Mouse (Mus musculus) spleen, postnatal 10 days (tissue): ENCODE measurements at regions not wholly inside any gene's neighbourhood (a gene's known extent, or its start where the extent isn't known, plus 50 kb on each side); places are given as distances from the start of the nearest gene placed in this dataset.

Source experiments
- DNase-seq, 2 experiments: peaks; one replicate each; pipeline ENCODE4 v3.0.0; 2021 to 2022; ENCODE audit warnings: low spot score in 2 of 2

DNA sequence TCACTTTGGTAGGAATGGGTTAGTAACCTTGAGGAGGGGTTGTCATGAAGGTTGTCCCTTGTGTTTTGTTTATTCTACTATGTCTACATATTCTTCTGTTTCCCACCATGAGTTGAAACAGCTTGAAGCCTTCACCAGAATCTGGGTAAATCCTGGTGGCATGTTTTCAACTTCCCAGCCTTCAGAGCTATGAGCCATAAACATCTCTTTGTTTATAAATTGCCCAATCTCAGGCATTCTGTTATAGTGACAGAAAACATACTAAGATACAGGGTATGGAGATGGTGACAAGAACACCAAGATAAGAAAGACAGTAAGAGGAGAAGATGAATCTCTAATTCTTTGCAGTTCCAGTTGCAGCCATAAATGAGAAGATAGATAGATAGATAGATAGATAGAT is 396.5 kb downstream of the Tns1 start:
- no peak for DNase-seq

DNA sequence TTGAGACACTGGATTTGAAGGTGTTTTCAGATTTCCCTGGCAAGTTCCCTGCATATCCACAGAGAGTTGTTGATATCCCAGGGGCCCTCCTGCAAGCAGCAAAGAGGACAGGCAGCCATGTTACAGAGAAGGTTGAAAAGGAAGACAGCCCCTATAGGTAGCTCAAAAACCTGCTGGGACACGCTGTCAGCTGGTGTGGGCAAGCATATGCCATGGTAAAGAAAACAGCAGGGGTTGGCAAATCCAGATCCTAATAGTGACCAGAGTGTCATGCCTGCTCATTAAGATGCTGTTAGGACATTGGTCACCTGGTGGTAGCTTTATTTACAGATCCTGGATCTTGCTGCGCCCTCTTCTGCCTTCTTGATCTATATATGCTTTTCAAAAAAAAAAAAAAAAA is 397.6 kb downstream of the Tns1 start:
- no peak for DNase-seq

DNA sequence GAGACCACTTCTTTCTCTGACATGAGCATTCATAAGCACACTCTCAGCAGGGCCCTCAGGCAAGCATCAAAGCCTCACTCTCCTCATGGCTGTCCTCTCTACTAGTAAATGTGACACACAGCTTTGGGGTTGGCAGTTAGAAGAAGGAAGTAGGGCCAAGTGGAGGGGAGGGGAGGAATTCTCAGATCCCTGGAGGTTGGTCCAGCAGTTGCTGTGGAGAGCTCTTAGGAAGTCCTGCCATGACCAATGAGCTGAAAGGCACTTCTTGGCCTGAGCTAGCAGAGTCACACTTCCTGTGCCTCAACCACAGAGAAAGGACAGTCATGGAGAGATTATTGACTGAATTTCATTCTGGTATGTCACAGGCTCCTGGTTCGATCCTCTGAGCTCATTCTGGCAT is 398.8 kb downstream of the Tns1 start:
- DNase-seq: no peak

DNA sequence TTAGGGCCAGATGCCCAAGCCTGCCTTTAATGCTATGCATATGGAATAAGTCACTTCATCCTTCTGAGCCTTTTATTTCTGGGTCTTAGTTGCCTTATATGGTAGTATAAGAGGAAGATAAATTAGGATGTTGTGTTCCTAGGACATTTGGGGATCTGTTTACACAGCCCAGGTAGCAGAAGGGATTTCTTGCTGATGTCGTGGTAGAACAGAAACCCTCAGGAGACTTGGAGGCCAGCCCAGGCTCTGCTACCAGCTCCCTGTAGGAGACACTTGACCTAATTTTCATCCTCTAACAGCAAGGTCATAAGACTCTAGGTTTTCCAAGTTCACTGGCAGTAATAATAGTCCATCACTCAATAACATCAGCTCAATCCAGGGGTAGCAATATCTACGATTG is 399.7 kb downstream of the Tns1 start:
- DNase-seq: no peak

DNA sequence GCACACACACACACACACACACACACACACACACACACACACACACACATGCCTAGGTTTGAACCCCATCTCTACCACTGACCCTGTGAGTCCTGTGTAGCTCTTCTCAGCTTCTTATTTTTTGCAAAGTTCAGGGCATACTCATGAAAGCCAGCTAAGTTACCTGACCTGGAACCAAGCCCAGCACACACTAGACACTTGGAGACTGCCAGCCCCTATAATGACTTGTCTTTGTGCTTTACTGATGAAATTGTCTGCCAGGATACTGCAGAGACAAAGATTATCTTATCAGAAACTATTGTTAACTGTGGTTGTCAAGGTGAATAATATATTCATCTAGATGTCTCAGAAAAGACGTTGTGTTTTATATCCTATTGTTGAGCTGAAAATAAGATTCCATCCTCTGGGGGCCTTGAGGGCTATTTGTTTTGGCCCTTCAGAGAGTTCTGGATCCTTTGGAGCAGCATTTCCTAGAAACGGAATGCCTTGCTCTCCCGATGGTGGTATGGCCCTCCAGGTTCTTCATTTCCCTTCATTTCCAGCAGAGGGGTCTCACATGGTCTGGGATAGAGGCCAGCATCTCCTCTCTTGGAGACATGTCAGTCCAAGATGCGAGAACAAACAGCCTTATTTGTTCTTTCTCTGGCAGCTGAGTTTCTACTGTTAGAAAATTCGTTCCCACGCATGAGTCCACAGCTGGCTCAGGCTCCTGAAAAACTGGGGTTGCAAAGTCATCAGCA is 402.6 kb downstream of the Tns1 start:
- no peak for DNase-seq

DNA sequence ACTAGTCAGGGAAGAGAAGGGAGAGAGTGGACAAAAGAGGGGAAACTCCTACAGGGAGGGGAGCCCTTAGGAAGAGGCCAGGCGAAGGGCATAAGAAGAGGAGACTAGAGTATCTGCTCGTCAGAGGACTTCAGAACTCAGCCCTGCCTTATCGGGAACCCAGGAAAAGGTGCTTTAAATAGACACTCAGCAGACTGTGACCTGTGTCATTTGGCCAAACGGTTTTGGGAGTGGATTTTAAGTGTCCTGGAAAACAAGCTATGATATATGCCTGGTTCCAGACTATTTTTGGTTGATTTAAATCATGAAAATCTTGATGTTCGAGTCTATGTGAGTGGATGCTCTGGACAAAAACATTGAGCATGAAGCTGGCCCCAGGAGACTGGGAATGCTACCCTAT is 405.8 kb downstream of the Tns1 start:
- DNase-seq: no peak

DNA sequence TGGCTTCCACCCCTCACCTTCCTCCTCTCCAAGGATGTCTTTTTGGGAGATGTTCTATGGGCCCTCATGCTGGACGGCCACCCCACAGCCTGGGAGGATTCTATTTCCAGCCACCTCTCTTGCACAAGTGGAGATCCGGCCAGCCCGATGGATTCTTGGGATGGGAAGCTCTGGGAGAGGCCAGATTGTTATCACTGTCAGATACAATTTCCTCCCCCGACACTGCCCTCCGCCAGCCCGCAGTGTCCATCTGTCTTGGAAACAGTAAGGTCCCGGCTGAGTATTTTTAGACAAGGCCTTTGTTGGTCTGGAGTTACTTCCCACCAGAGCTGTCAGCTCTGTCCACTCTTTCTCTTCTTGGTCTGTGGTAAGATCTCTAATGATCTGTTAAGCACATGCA is 406.8 kb downstream of the Tns1 start:
- no peak for DNase-seq

DNA sequence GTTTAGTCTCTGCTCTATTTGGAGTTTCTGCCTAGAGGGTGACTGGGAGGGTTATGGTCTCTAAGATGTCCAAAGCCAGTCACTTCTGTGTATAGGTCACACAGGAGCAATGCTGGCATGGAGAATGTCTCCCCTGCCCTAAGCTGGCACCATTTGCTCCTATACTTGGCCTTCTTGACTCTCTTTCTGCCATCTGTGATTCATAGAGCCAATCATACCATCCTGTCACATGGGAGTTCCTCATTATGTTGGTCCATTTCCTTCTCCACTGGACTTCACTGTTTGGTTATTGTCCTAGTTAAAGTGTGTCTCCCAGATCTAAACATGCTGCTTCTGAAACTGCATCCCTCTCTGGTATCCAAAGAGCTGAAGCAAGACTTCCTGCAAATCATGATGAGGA is 407.3 kb downstream of the Tns1 start:
- no peak for DNase-seq

DNA sequence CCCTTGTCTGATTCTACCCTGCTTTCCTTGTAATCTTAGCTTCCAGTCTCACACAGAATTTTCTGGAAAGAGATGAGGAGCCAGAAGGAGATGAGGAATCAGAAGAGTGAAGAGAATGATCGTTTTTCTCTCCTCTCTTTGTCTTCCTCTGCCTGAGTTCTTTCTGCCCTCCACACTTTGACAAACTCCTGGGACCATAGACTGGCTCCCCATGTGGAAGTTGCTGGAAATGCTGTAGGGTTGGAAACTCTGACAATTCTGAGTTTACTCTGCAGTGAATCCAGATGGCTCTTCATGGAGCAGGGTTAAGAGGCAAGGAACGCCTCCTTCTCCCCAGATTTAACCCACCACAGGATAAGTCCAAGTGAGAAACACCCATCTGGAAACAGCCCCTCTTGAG is 408.7 kb downstream of the Tns1 start:
- no peak for DNase-seq

DNA sequence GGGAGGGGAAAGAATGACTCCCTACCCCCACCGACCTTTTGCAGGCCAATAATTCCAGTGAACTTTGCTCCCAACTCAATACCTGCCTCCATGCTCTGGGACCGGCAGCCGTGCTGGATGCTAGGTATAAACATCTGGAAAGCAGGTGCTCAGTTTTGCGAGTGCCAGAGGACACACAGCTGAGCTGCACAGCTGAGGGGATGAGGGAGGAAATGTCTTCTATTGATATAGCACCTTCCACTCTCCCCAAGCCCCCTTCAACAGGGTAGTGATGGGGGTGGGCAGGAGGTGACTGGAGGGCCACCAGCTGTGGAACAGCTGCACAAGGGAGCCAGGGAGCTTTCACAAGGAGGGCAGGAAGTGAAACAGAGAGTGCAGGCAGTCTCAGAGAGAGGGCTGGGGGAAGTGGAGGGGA is 421.8 kb downstream of the Tns1 start:
- no peak for DNase-seq

DNA sequence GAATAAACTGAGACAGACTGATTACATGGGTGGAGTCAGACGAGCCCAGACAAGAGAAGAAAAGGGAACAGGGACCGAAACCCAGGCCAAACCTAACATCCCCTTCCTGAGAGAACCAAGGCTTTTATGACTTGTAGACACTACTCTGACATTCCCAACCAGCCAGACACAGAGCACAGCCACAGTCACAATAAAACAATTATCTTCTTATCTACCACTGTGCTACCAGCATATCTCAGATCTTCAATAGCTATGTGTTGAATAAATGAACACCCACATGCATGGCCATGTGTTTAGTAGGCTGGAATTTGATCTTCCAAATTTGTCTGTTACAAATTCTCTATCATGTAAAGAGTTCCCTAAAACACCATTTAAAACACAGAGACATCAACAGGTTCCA is 430.7 kb downstream of the Tns1 start:
- DNase-seq: no peak

DNA sequence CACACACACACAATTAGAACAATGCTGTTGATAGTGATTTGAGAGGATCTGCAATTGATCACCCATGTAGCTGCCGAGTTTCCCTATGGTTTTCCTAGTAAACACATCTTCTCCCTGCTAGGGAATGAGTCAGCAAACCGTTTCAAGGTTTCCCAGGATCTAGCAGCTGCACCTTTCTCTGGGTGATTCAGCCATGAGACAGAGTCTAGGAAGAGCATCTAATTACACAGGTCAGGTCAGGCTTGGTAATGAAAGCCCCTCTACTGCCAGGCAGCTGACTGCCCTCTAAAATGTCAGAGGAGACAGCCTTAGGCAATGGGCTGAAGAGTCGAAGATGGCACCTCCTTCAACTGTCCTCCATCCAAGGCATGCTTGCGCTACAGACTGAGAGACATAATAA is 438.5 kb downstream of the Tns1 start:
- DNase-seq: no peak

DNA sequence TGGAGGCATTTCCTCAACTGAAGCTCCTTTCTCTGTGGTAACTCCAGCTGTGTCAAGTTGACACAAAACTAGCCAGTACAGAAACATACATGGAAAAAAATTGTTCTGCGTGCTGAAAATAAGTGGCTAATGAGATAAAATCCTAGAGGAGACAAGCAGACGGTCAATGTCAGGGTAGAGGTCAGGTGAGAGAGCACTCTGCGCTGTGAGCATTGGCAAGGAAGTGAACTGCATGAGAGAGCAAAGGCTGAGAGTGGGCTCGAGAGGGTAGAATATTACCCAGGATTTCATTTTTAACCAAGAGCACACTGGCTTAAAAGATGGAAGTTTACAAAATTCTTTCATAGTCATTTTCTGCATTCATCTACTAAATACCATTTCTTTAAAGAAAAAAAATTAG is 439.2 kb downstream of the Tns1 start:
- no peak for DNase-seq

DNA sequence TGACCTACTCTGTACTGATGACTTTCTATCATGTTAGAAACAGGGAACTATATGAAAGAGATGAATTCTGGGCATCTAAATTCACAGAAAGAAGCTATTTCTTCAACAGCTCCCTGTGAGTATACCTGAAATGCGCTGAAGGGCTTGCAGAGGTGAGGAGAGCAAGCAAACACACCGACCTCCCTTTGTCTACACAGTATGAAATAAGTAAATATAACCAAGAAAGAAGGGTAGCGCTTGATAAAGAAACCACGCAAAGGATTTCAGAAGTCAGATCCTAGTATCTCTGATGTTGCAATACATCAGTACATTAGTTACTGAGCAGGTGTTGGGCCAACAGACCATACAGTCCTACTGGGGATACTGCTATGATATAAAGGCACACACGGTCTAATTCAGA is 440.1 kb downstream of the Tns1 start:
- no peak for DNase-seq

DNA sequence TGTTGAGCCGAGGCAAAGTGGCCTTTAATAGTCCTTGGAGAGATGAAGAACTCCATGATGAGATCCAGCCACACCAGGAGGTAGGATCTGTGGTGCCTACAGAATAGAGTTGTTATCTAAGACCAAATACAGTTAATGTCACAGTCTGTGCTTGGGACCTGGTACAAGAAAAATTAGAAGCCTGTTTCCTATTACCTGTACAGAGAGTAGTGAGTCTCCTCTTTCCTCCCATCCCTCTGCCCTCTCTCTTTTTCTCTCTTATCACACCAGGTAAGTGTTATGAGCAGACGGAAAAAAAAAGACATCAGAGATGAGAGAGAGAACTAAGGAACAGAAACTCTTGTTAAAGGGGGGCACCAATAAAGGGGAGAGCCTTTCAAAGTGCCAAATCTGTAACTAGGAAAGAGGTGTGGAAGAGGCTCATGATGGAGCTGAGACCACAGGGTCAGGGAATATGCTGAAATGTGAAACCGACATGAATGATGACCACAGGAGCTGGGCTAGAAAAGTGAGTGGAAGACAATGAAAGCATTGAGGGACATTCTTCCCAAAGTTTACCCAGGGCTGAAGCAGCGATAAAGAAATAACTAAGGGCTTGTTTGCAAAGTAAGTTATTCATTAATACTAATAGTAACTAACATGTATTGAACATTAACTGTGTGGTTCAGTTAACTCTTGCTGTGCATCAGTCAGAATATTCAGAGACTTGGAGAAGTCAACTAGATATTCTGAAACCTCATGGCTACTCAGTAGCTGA is 440.9 kb downstream of the Tns1 start:
- no peak for DNase-seq

DNA sequence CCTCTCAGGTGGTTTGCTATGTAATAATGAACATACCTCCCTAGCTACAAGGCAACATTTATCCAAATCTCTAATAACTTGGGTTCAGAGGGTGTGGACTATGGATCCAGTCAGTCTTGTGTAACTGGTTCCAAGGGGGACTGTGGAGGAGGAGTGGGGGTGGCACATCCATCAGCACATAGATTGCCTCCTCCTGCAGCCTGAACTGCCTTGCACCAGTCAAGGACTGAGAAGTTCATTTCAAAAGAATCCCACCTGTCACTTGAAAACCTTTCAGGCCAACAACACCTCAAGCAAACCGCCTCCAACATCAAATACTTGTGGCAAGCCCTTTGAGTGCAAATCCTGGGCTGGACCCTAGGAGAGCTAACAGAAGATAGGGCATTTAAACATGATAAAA is 442.6 kb downstream of the Tns1 start:
- DNase-seq: no peak

DNA sequence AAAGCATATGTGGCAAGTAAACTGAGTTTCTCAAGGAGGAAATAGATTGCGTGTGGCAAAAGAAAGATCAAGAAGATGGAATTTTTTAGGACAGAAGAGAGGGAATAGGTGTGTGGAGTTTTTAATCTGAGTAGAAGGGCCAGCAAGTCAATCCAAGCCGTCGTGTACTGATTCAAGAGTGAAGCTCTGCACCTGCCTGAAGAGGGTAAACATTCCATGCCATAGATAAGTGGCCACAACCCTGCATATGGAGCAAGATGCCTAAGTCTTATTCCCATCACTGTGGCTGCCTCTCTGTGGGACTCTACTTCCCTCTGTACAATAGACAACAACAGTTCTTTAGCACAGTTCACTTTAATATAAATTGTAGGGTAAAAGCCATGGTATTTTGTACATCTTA is 443.4 kb downstream of the Tns1 start:
- DNase-seq: no peak

DNA sequence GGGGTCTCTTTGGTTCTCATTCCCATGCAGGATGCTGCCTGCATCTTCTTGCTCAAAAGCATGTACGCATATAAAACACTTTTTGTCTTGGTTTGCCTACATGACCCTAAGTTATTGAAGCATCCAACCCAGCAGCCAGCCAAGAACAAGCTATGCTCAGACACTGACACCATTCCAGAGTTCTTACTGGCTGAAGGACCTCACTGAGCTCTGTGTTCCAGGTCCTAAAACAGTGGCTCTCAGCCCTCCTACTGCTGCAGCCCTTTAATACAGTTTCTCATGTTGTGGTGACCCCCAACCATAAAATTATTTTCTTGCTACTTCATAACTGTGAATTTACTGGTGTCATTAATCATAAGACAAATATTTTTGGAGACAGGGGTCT is 450.4 kb downstream of the Tns1 start:
- DNase-seq: no peak

DNA sequence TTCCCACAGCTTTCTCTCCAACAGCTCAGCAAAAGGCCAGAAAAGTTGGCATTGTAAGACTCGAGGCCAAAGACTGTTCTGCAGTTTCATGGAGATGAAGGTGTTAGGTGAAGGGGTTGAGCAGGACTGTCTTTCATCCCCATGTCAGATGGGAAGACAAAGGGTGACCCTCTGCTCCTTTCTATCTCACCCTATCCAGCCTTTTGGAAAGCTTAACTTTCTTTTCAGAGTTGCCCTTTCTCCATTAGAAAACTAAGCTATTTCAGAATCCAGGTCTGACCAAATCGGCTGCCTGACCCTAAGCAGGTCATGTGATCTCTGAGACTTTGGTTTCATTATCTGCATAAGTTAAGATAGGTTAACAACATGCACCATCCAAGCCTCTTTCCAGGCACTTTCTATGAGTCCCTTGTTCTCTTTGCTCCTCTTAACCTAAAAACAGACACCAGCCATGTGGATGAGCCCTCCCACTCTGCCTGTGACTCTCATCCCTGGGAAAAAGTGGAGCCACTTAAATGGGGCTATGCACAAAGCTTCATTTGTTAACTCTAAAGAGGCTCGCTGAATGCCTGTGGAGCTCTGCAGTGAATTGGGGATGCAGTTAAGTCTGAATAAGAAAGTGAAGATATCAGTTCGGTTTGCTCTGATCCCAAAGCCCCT is 450.9 kb downstream of the Tns1 start:
- DNase-seq: no peak

DNA sequence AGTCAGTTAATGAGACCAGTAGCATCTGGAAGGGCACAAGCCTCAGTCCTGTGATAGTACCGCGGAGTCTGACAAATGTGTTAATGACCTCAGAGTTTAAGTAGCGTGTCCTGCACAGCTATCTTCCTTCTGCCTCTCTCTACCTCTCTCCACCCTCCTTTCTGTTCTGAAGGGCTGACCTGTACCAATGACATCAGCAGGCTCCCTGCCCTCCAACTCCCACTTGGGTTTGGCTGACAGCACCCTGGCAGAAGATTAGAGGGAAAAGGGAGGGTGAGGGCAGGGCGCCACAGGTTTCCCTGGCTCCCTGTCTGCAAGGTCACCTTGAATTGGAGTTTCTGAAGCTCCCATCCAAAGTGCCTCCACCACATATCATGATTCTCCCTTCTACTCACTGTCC is 452.0 kb downstream of the Tns1 start:
- no peak for DNase-seq

DNA sequence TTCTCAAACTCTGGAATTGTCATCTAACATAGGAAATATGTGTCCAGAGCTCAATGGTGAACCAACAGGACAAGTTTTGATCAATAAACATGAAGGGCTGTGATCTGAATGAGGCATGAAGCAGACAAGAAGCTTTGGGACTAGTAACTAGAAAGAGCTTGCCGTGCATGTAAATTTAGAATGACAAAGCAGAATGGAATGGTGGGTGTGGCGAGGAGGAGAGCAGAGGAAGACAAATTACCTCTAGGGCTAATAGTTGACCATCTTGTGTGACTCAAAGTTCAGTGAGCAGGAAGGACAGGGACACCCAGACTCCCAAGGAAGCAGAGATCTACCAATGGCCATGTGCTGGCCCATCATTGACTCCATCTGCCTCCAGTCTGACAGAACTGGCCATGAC is 455.6 kb downstream of the Tns1 start:
- DNase-seq: no peak

DNA sequence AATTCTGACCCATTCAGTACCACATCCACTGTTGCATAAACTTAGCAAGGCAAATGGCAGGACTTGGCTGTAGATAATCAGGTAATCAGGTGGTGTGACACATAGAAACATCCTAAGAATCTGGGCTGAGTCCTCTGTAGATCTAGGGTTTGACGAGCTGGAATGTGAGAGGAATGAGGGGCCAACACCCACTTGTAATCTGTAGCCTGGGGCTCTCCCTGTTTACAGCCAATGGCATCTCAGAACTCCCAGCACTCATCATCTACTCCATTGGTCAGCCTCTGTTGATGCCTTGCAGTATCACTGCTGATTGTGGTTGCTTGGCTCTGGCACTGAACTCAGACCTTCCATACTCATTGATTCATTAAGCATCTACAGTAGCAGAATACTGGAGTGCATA is 460.7 kb downstream of the Tns1 start:
- no peak for DNase-seq

DNA sequence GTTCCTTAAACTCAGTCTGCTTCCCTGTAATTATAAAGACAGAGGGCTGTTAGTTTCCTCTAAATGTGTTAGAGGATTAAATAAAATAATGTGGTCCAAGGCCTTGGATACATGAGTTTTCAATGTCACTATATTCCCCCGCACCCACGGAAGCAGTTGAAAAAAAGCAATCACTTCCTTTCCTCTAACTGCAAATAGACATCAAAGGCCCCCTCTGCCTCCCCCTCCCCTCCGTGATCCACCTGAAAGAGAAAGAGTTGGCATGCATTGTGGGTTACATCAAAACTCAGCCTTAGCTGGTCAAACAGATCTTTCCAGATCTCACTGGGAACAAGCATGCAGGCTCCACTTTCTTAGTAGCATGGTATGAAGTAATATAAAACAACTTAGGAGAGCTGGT is 479.2 kb downstream of the Tns1 start:
- DNase-seq: no peak
